Mouse (Mus musculus) lung, postnatal 25 days (tissue): ENCODE results near the gene Sult2a4.
"Not testable (repeated sequence)": the region's sequence is repeated elsewhere in the genome, so short reads cannot be mapped to it uniquely, and the experiment has no call there.

Experiments
- DNase-seq: peaks from one replicate; pipeline ENCODE4 v3.0.0; 2022; ENCODE audit warnings: low spot score

The Sult2a4 gene

DNA sequence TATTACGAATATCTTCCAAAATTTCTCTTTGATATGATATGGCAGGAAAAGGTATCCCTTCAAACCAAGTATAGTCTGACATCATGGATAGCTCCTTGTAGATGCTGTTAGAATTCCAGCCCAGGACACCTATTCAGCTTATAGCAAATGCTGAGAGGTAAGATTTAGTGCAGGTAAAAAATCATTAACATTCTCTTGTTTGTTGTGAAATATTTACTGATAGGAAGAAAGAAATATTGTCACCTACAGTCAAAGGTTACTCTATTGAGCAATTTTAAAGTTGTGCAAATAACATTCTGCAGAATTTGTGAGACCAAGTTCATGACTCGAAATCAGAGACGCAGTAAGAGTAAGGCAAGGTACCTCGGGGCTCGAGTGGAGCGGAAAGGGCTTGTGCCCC lies at the start of gene Sult2a4:
Gene Sult2a4 (minus strand): TSS at position 101 of the 400 bp plus-strand sequence.
- DNase-seq = not testable (repeated sequence)

DNA sequence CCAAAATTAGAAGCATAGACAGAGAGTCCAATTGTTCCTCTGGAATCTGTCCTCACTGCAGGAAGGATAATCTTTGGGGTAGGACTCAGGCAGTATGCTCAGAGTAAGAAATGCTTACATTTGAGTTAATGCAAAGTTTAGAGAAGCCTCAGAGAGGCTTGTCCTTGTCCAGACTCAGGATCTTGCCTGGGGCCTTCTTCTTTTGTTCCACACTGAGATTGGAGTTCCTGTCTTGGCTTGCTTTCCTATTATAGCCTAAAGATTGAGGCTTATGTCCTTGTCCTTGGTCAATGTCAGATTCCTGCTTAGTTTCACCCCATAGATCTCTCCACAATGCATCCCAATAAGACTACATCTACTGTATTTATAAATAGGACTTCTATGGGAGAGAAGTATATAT lies 41.4 kb upstream of the Sult2a4 start:
- not testable (repeated sequence) for DNase-seq

DNA sequence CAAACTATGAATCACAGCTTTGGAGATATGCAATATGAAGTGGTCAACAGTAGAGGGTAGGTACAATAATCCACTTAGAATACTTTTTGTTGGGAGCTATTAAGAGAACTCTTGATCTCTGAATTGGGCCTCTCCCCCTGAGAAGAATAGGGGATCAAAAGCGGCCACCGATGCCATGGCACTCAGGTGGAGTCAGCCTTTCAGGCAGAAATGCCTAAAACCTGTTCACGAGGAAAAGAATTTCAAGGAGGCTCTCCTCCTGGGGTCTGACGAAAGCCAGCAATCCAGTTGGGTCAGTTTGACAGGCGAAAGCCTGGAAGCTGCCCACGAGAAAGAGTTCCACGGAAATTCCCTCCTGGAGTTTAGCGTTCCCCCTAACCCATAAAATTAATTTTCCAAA lies 23.7 kb upstream of the Sult2a4 start:
- no peak for DNase-seq

DNA sequence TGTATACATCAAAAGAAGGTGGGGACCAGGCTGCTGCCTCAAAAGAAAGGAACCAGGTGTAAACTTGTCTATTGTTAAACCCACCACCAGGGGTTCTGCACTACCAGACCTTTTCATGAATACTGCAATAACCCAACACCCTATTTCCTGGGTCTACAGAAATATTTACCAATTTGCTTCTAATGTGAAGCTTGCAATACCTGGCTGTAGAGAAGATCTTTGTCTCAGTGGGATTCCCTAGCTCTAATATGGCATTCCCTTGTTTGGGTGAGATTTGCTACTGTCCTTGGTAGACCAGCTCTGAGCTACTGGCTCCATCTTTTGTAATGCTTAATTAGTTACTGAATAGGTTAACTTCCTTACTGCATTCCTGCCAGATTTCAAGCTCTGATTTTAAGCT lies 21.3 kb upstream of the Sult2a4 start:
- not testable (repeated sequence) for DNase-seq
